Mouse (Mus musculus) testis, adult 2 months (tissue): Measurements from ENCODE around the gene Med21. TPM values are rescaled to one million over a fixed set of nuclear protein-coding genes. Genes with fewer than 3 reads are reported as not detected.
A peak's percentile ranks its signal among the peaks of the same experiment; 100 is the strongest.

ENCODE experiments used
- H3K27ac ChIP-seq: fragments of 200-500 bp; 2 replicates; pipeline ENCODE4 v1.5.1; 2012; ENCODE audit warnings: low read depth, low read length; ENCODE audit not compliant: control insufficient read depth, insufficient read depth
- H3K27me3 ChIP-seq: fragments of 200-500 bp; 2 replicates; pipeline ENCODE4 v1.6.1; 2012; ENCODE audit warnings: mild to moderate bottlenecking, low read length, moderate library complexity; ENCODE audit not compliant: control insufficient read depth, insufficient read depth
- H3K36me3 ChIP-seq: fragments of 200-500 bp; 2 replicates; pipeline ENCODE4 v1.6.1; 2012; ENCODE audit warnings: mild to moderate bottlenecking, low read length; ENCODE audit not compliant: control insufficient read depth, insufficient read depth
- H3K4me1 ChIP-seq: fragments of 200-500 bp; 2 replicates; pipeline ENCODE4 v1.6.1; 2012; ENCODE audit warnings: low read length; ENCODE audit not compliant: control insufficient read depth, insufficient read depth
- H3K4me3 ChIP-seq: fragments of 200-500 bp; 2 replicates; pipeline ENCODE4 v1.5.1; 2012; ENCODE audit warnings: low read depth, mild to moderate bottlenecking, low read length, moderate library complexity, mixed read lengths; ENCODE audit not compliant: control insufficient read depth
- CTCF ChIP-seq: fragments of 200-500 bp; IDR thresholded peaks from 2 replicates; pipeline ENCODE4 v1.5.1; 2012; ENCODE audit warnings: low read depth, mild to moderate bottlenecking, inconsistent platforms, low read length, moderate library complexity; ENCODE audit not compliant: control insufficient read depth, insufficient read depth, insufficient replicate concordance
- POLR2A ChIP-seq: fragments of 200-500 bp; IDR thresholded peaks from 2 replicates; pipeline ENCODE4 v1.6.1; 2012; ENCODE audit warnings: low read depth, mild to moderate bottlenecking, inconsistent platforms, low read length, moderate library complexity; ENCODE audit not compliant: control insufficient read depth
- polyA plus RNA-seq: library from polyadenylated mRNA; depleted of rRNA; stranded (reverse); fragments of >200 nt; gene quantifications from 2 replicates; pipeline ENCODE4 v1.2.3, GENCODE M21; 2012

Med21 gene
- polyA plus RNA-seq, 1 experiment = 58.3 TPM

GRCm38 (mm10) chr6:146632403-146632802 lies 9.9 kb upstream of the Med21 start:
- TF ChIP-seq CTCF = no peak
- no peak for TF ChIP-seq POLR2A
- H3K36me3 ChIP-seq = no peaks in the 10 kb centered on the region
- no peaks in the 10 kb centered on the region; the same call in 1 of the 2 replicates for H3K4me1 ChIP-seq
- no peak overlapping the region for H3K4me3 ChIP-seq
- H3K27me3 ChIP-seq = no peaks in the 10 kb centered on the region
- H3K27ac ChIP-seq = no peak overlapping the region

GRCm38 (mm10) chr6:146633097-146633496 lies 9.2 kb upstream of the Med21 start:
- TF ChIP-seq CTCF (no peak), POLR2A (no peak)
- H3K36me3 ChIP-seq = no peaks in the 10 kb centered on the region
- H3K27me3 ChIP-seq = no peaks in the 10 kb centered on the region
- H3K4me3 ChIP-seq = no peak overlapping the region
- H3K27ac ChIP-seq = no peak overlapping the region
- no peaks in the 10 kb centered on the region; the same call in 1 of the 2 replicates for H3K4me1 ChIP-seq

DNA sequence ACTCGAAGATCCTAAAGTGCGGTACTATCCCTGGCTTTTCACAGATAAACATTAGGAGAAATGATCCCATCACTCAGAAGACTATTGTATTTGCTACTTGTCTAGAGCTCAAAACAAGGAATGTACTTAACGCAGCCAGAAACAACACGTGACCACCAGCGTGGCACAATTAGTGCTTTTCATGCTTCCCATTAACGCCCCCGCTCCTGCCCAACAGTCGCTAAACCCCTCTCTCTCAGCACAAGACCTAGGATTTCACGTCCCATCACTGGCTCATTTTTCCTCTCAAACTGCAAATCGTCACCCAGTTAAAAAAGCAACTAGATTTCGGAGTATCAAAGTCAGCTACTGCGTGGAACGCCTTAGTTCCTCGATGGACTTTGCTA lies 8.7 kb upstream of the Med21 start:
- Histone ChIP-seq H3K4me3 (peak overlapping the region; percentile 92), H3K4me1 (no peaks in the 10 kb centered on the region; the same call in 1 of the 2 replicates), H3K27ac (peak overlapping the region; percentile 32), H3K27me3 (no peaks in the 10 kb centered on the region), H3K36me3 (no peaks in the 10 kb centered on the region)
- TF ChIP-seq POLR2A = no peak
- TF ChIP-seq CTCF = no peak

GRCm38 (mm10) chr6:146634015-146634722 lies 8.2 kb upstream of the Med21 start:
- TF ChIP-seq POLR2A (peak; percentile 51; the same call in 1 of the 2 replicates), CTCF (no peak)
- Histone ChIP-seq H3K27ac (peak overlapping the region; percentile 41), H3K4me1 (no peaks in the 10 kb centered on the region; the same call in 1 of the 2 replicates), H3K4me3 (peak overlapping the region; percentile 92), H3K36me3 (no peaks in the 10 kb centered on the region), H3K27me3 (no peaks in the 10 kb centered on the region)

DNA sequence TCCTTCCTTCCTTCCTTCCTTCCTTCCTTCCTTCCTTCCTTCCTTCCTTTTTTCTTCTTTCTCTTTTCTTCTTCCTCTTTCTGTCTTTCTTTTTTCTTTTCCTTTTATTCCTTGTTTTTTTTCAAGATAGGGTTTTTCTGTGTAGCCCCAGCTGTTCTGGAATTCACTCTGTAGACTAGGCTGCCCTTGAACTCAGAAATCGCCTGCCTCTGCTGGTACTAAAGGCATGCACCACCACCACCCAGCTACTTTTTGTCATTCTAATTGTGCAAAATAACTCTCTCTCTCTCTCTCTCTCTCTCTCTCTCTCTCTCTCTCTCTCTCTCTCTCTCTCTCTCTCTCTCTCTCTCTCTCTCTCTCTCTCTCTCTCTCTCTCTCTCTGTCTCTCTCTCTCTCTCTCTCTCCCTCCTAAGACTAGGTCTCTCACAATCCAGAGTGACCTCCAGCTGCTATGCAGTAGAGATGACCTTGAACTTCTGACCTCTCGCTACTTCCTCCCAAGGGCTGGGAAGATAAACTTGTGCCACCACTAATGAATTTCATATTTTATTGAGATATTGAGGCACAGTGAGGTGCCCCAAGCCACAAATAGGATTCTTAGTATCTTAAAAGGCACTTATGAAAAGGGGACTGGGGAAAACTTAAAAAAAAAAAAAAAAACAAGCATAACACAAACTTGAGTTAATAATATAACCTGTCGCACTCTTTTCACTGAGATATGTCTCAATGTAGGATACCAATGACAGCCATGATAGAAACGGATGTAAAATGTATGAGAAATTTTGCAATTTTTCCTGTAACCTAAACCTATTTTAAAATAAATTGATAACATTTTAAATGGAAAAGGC lies 7.4 kb upstream of the Med21 start:
- no peak for TF ChIP-seq CTCF
- no peak for TF ChIP-seq POLR2A
- no peaks in the 10 kb centered on the region for H3K27me3 ChIP-seq
- H3K4me3 ChIP-seq = peak overlapping the region; percentile 92
- peak overlapping the region; percentile 41; the same call in 1 of the 2 replicates for H3K27ac ChIP-seq
- H3K36me3 ChIP-seq = no peaks in the 10 kb centered on the region
- H3K4me1 ChIP-seq = no peaks in the 10 kb centered on the region; the same call in 1 of the 2 replicates

- Histone ChIP-seq H3K27me3 (no peaks in the 10 kb centered on the region), H3K4me1 (peaks cover under 1% of the 10 kb centered on the region; the same call in 1 of the 2 replicates), H3K4me3 (no peak overlapping the region), H3K36me3 (no peaks in the 10 kb centered on the region), H3K27ac (no peak overlapping the region)
- TF ChIP-seq POLR2A (no peak), CTCF (no peak)
Observed at GRCm38 (mm10) chr6:146636482-146636881, 5.9 kb upstream of the Med21 start.

GRCm38 (mm10) chr6:146640068-146640965 lies 2.0 kb upstream of the Med21 start:
- no peaks in the 10 kb centered on the region for H3K36me3 ChIP-seq
- H3K4me1 ChIP-seq = peaks cover 6% of the 10 kb centered on the region; the same call in 1 of the 2 replicates
- H3K27me3 ChIP-seq = no peaks in the 10 kb centered on the region
- H3K4me3 ChIP-seq = no peak overlapping the region
- no peak overlapping the region for H3K27ac ChIP-seq
- TF ChIP-seq CTCF = no peak
- TF ChIP-seq POLR2A = no peak
